Mouse (Mus musculus) cerebellum, adult 9-10 months (tissue): ENCODE results near the gene Polr2g.
"Not testable (repeated sequence)": the region's sequence is repeated elsewhere in the genome, so short reads cannot be mapped to it uniquely, and the experiment has no call there.

ENCODE experiments used
- DNase-seq: peaks from one replicate; pipeline ENCODE4 v3.0.0; 2022

Polr2g gene

DNA sequence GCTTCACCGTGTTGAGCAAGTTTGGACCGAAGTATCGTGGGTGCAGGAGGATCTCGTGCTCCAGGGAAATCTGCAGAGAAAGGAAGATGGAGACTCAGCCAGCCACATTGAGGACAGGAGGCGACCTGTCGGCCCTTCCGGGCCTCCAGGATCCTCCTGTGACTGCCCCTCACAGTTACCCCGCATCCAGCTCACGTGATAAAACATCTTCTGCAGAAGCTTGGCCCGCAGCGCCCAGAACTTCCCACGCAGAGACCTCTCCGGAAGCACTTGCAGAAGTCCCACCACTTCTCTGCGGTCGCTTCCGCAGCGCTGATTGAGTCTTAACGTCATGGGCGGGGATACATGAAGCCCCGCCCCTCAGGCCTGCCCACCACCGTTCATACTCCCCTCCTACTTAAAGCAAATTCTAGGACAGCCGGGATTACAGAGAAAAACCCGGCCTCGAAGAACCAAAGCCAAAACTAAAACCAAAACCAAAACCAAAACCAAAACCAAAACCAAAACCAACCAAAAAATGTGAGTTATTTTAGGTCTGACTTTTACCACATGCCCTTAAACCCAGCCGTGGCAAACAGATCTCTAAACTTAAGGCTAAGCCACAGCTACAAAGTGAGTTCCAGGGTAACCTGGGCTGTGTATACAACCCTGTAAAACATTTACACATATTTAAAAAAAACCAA, at the start of gene Polr2g:
Gene Polr2g (minus strand): TSS at position 314 of the 683 bp plus-strand sequence.
- peak; percentile 91 for DNase-seq

DNA sequence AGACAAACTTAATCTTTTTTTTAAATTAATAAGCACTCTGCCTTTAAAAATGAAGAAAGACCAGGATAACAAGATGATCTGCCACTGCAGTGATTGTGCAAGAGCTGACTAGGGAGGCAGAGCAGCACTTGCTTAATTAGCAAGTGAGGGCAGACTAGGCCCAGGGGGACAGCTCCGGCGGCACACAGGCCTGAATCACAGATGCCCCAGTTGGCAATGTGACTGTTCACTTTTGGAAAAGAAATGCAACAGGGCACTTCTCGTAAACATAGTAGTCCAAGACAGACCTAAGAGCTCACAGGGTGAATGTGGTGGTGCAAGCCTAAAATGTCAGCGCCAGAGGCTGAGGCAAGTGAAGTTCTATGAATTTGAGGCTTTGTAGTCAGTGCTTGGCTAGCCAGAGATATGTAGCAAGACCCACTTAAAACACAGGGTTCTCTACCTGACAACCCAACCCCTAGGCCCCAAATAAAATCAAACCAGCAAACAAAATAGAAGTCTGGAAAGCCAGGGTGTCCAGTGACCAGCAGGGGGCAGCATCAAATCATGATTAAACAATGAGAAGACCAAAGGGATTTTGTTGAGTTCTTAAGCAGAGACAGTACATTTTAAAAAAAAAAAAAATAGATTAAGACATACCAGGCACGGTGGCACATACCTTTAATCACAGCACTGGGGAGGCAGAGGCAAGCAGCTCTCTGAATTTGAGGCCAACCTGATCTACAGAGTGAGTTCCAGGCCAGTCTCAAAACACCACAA, 46.2 kb upstream of the Polr2g start:
- DNase-seq = peak; percentile 85

DNA sequence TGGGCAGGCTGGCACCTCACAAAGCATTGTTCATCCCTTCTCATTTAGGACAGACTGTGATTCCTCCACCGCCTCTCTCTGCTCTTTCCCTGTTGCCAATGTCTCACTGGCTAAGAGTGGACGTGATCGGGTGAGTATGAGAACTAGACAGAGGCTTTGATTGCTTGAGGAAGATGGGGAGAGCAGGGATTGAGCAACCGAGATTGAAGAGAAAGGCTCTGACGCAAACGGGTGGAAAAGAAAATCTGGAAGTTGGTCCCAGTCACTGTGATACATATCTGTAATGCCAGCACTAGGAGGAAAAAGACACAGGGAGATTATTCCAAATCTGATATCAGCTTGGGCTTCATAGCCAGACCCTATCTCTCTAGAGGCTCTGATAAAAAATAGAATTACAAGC, 44.6 kb upstream of the Polr2g start:
- no peak for DNase-seq

DNA sequence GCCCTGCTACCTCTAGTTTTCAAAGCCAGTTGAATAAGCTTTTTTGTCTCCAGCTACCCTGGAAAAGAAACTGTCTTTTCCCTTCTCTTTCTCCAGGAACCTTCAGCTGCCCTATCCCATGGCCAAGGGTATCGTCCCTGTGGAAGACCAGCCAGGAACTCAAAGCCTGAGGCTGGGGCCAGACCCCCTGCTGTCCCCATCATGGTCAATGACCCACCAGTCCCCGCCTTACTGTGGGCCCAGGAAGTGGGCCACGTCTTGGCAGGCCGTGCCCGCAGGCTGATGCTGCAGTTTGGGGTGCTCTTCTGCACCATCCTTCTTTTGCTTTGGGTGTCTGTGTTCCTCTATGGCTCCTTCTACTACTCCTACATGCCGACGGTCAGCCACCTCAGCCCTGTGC, 42.6 kb upstream of the Polr2g start:
- peak; percentile 66 for DNase-seq

DNA sequence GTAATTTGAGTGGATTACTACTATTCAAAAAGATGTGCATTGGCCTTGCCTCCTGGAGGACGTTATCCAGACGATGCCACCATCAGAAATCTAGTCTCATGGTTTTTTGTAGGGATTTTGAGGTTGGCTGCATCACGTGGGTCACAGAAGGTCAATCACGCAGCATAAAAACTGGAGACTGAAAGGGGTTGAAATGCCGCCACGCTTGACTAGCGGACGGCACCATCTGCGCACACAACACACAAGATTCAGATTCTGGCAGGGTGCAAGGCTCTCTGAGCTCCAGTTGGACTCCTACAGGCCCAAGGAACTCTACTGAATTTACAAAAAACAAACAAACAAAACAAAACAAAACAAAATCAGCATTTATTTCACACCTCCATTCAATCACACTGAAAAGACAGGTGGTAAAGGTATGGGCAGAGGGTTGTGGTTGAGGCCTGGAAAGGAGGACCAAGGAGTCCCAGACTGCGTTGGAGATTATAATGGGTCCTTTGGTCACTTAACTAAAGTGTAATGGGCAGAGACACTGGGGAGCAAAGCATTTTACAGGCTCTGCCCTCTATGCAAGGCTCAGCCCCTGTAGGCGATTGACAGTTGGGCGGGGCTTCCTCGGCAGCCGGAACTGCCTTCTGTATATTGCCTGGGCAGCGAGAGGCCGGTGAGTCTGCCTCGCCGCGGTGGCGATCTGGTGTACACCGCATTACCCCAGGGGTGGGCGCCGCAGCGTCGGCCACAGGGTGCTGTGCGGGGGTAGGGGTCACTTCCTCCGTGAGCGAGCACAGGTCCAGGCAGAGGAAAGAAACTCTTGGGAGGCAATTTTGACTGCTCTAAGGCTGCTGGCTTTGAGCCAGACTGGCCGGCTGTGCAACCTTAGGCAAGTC, 41.8 kb upstream of the Polr2g start:
- DNase-seq = peak; percentile 87

DNA sequence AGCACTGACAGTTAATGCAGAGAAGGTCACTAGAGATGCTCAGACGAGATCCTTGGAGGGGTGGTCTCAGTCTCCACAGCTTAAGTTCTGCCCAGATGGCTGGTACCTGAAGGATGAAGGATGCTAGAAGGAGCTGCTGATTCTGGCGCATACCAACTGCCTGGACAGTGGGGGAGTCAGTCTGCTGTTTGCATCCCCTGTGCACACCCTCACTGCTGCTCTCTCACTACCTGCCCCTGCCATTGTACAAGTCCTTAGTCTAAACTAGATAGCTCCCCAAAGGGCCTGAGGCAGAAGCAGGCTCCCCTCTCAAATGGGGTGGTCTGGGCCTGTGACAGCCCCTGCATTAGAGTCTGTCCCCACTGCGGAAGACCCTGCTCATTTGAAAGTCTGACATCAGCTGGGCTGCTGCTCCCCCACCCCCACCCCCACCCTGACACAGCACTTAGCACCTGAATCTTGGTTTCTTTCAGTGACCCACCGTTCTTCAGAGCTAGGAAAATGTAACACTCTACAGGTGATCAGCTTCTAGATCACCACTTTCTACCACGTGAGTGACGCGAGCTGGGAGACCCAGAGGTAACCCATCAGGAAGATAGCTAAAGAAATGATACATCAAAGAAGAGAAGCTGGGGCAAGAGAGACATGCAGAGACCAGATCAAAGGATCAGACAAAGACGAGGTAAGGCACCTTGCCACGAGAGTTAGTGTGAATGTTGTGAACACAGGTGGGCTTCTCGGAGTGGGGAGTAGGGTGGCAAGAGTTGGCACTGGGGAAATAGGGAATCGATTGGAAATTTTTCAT, 40.9 kb upstream of the Polr2g start, which contains the start of gene Gng3:
Gene Gng3 (minus strand): TSS at position 92 of the 805 bp plus-strand sequence.
- DNase-seq = peak; percentile 94

DNA sequence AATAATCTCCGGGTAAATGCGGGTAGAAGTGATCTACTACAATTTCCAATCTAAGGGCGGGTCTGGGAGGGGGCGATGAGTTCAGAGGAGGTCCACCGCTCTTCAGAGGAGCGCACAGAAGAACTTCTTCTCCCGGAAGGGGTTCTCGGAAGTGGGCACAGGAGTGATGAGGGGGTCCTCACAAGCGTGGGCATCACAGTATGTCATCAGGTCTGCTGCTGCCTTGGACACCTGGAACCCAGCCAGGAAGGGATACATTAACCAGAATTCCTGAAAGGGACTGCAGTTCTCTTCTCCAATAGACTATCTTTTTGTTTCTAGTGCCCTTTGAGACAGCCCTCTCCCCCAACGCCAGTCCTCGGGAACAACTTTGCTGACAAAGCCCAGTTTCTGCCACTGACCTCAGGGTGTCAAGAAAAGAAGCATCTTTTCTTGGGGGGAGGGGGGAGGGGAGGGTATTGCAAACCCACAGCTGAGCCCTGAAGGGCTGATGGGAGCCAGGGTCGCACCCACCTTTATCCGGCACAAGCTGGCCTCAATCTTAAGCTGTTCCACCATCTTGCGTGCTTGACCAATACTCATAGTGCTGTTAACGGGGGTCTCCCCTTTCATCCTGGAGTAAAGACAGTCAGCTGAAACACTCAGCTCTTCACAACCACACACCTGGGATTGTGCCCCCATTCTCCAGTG, 39.8 kb upstream of the Polr2g start:
- DNase-seq = peak; percentile 76

DNA sequence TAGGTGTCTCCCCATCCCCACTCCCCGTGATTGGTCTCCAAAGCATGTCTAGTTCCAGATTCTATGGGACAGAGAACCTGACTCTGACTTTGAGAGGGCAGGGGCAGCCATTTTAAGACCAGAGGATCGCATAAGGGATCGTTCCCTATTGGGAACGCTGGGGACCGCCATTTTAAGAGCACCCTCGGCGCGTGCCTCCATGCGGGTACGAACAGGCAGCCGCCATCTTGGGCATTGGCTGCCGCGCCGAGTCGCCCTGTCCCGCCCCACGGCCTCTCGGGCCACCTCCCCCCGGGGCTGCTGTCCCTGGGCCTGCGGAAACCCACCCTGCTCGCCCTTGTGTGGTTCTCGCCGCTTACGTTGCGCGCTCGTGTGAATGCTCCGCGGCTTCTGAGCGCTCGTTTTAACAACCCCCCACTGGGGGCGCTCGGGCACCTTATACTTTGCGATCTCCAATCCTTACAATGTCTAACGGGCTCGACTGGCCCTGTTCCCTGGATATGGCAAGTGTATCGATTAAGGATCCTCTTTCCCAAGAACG, 38.9 kb upstream of the Polr2g start, which contains the start of gene Bscl2:
Gene Bscl2 (plus strand): TSS at position 217 of the 541 bp plus-strand sequence.
- DNase-seq = peak; percentile 91

DNA sequence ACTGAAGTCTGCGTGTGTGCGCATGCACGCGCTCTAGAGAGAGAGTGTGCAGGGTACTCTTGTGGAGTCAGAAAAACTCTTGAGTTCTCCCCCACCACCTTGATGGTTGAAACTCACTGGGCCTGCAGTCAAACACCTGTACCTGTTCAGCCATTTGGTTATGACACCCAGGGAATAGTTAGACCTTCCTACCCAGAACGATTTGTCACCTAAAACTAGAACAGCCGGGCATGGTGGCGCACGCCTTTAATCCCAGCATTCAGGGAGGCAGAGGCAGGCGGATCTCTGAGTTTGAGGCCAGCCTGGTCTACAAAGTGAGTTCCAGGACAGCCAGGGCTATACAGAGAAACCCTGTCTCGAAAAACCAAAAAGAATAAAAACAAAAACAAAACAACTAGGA, 38.0 kb upstream of the Polr2g start:
- DNase-seq = not testable (repeated sequence)

DNA sequence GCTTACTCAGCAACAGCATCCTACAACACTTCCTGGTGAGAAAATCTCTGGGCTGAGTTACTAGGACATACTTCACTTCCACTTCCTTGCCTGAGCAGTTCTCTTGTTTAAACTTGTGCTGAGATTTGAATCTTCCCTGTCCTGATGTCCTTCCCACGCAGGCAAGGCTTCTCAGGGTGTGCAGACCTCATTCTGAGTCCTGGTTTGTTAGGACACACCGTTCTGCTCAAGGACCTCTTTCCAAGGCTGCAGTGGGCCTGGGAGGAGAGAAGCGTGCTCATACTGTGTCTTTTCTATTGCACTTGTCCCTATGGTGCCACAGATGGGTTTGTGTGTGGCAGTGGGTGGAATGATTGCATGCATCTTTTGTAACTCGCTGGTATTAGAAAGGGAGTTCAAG, 34.6 kb upstream of the Polr2g start:
- DNase-seq = no peak

DNA sequence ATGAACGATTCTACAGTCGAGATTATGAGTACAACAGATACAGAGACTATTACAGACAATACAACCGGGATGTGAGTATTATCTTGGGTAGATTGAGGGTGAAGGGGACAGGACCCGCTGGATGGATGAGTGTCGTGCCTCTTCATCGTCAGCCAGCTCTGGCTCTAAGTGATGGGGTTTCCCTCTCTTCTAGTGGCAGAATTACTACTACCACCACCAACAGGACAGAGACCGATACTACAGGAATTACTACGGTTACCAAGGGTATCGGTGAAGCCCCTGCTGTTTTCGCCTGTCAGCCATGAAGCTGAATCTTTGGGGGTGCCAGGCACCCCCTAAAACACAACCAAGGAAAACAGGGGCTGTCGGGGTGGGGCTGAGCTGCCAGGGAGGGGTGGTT, 32.9 kb upstream of the Polr2g start:
- DNase-seq = no peak

DNA sequence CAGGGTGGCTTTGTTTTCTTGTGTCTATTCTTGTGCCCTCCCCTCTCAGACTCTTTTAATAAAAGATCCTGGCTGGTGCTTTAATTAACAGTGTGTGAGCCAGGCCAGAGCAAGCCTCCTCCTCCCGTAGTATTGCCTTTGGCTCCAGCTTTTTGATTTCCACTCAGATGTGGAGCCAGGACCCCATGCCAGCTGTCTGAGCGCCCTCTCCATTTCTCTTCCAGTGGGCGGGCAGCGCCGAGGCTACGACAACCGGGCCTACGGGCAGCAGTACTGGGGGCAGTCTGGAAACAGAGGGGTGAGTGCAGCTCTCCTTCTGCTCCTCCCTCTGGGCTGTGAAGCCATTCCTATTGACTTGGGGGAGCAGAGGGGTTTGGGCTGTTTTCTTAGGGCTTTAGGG, 32.3 kb upstream of the Polr2g start:
- no peak for DNase-seq

DNA sequence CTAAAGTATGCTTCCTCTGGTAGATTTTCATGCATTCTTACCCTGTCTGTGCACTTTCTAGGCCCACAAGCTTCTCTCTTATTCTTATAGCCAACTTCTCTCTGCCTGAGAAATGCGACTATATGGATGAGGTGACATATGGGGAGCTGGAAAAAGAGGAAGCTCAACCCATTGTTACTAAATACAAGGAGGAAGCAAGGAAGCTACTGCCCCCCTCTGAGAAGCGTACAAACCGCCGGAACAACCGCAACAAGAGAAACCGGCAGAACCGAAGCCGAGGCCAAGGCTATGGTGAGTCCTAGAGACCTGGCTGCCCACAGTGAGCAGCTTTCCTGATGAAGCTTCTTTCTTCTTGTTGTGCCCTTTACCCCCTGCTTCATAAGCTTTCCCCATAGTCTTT, 31.3 kb upstream of the Polr2g start, which contains the start of gene AC129217.1:
Gene AC129217.1 (plus strand): TSS at position 114 of the 400 bp plus-strand sequence.
- no peak for DNase-seq

DNA sequence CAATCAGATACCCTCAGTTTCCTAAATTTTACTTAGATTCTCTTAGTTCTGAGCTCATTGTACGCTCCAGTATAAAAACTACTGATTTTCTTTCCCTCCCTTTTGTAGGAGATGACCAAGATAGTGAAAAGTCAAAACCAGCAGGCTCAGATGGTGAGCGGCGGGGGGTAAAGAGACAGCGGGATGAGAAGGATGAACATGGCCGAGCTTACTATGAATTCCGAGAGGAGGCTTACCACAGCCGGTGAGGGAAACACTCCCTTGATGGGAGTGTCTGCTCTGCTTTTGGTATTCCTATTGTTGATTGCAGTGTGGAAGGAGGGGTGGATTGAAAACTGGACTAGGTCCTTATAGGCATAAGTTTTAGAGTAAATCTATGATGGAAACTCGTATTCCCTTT, 24.3 kb upstream of the Polr2g start:
- peak; percentile 77 for DNase-seq

DNA sequence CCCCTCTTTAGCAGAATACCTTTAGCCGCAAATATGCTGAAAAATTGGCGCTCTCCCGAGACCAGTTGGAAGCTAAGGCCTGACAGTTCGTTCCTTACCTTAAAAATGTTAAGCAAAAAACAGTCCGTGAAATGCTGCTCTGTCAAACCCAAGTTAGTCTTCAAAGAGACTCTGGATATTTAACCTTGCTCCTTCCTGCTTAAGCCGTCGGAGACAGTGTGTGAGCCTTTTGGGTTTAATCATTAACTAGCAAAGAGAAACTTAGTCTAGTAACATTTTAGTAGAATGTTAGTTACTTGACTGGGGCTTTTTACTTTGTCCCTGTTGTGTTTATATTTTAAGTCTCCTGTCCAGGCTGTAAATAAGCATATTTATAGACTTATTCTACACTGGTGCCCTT, 22.8 kb upstream of the Polr2g start:
- DNase-seq = no peak

DNA sequence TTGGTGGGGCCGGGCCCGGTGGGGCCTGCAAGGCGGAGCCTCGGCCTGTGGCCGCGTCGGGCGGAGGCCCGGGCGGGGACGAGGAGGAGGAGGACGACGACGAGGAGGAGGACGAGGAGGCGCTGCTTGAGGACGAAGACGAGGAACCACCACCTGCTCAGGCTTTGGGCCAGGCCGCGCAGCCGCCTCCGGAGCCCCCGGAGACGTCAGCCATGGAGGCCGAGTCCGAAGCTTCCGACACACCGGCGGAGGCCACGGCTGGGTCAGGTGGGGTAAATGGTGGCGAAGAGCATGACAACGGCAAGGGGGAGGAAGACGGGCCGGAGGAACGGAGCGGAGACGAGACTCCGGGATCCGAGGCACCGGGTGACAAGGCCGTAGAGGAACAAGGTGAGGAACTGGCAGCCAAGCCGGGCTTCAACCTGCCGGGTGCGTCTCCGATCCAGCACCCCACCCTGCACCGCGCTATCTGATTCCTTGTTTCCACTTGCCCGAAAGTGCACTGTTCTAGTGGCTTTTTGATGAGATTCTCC, 22.1 kb upstream of the Polr2g start:
- DNase-seq = no peak

DNA sequence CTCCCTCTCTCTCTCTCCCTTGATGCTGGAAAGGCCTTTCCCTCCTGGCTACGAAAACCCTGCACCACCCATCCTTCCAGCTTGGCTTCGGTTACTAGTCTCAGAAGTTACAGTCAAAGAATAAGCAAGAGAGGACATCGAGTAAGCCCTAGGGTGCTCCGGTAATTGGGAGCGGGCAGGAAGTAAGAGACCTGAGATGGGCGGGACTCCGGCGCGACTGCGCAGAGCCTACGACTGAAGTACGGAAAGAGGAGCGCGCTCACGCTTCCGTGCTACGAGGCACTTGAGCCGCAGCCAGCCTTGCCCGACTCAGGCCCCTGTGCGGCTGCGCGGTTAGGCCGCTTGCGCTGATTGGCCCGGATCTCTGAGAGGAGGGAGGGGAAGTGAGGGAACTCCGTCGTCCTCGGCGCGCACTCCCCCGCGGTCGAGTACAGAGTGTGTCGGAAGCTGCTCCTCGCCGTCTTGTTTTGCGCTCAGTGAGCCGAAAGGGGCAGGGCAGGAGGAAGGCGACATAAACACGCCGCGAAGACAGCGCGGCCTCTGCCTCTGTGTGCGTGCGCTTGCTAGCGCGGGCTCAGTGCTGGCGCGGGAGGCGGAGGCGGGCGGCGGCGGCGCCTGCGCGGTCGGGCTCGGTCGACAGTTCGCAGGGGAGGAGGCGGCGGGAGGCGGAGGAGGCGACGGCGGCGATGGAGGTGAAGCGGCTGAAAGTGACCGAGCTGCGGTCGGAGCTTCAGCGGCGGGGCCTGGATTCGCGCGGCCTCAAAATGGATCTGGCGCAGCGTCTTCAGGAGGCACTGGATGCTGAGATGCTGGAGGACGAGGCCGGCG, 21.4 kb upstream of the Polr2g start, which contains the start of gene Hnrnpul2:
Gene Hnrnpul2 (plus strand): TSS at position 415 of the 828 bp plus-strand sequence.
- DNase-seq = peak; percentile 98

DNA sequence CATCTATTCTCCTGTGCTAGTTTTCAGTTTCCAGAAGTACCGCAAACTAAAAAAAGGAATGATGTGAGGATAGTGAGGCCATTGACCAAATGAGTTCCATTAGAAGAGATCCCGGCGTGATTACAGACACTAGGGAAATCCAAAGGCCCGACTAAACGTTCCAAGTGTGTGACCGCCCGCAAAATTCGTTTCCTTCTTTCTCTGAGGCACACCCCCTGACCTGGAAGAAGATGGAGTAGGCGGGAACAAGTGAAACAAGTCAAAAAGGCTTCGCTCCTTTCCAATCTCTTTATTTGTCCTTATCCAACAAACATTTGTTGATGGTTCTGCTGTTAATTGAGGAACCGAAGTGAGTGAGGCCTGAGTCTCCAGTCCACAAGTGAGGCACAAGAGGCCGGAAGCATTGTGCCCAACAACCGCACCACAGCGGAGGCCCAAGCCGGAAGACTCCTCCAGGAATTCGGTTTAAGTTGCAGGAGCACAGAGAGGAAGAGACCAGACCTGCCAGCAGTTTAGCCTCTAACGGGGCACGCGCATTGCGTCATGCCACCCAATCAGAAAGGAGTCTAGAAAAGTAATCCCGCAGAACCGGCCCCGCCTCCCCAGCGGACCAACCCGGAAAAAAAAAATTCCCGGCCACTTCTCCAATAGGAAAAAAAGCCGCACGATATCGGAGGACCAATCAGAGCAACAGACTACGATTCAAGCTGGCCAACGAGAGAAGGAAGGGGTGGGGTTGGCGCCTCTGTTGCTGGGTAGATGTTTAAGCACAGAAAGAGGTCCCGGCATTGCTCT, 20.6 kb upstream of the Polr2g start, which contains the start of gene Ttc9c:
Gene Ttc9c (minus strand): TSS at position 533 of the 795 bp plus-strand sequence.
- peak; percentile 99 for DNase-seq

DNA sequence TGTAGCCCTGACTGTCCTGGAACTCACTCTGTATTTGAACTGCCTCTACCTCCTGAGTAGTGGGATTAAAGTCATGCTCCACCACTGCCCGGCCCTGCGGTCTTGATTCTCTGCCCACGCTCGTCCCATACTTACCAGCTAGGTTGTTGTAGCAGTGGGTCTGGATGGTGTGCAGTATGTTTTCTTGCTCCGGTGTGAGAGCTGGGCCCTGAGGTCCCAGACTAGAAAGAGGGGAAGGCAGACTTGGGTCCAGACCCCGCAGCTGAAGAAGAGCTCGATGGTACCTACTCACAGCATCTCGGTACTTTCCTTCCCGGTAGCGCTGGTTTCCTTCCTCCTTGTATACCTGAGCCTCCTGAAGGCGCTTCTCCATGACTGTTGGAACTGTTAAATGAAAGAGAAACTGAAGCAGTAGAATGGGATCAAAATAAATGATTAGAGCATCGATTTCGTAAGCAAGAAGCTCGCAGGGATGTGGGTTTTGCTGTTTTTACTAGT, 20.0 kb upstream of the Polr2g start:
- peak; percentile 58 for DNase-seq
